Mouse (Mus musculus): ENCODE measurements around the gene Tmem256.
A peak's percentile ranks its signal among the peaks of the same experiment; 100 is the strongest.

Gene Tmem256

GRCm38 (mm10) chr11:69884240-69884639, 45.9 kb downstream of the Tmem256 start:
- DNase-seq (ENCODE audit: low read depth) = no peak

- DNase-seq (ENCODE audit: low read depth) = no peak
These were observed 46.3 kb downstream of the Tmem256 start for GRCm38 (mm10) chr11:69884663-69885062.

GRCm38 (mm10) chr11:69886907-69887635, 48.8 kb downstream of the Tmem256 start:
- DNase-seq (ENCODE audit: low read depth) = peak; percentile 55
